Mouse (Mus musculus) urinary bladder, postnatal 0 days (tissue): Measurements from ENCODE around the gene Dennd4b. TPM values are rescaled to one million over a fixed set of nuclear protein-coding genes. Genes with fewer than 3 reads are reported as not detected.

ENCODE experiments used
- microRNA-seq: library from miRNA; unstranded; fragments of <30 nt; microRNA quantifications from one replicate; pipeline ENCODE4, GENCODE M21; 2016
- polyA plus RNA-seq: library from polyadenylated mRNA; unstranded; fragments of >200 nt; fragmentation: Nextera tagmentation; extraction: Ambion mirVana; gene quantifications from 2 replicates; pipeline ENCODE4 v1.2.1, GENCODE M21; 2015

Dennd4b gene
- polyA plus RNA-seq, result 1.9 and 2.2 TPM in 2 replicates

GRCm38 (mm10) chr3:90265034-90265931 is at the start of gene Dennd4b:
Gene Dennd4b (plus strand): TSS chr3:90265185.

GRCm38 (mm10) chr3:90231507-90232333 is 33.3 kb upstream of the Dennd4b start, which contains the start of gene Jtb:
Gene Jtb (plus strand): TSS chr3:90231597.

GRCm38 (mm10) chr3:90242984-90243775 is 21.8 kb upstream of the Dennd4b start, which contains the start of gene Creb3l4:
Gene Creb3l4 (minus strand): TSS chr3:90243512.

GRCm38 (mm10) chr3:90247960-90248745 is 16.8 kb upstream of the Dennd4b start, which contains the start of gene Slc39a1:
Gene Slc39a1 (plus strand): TSS chr3:90248172.

GRCm38 (mm10) chr3:90253653-90254418 is 11.1 kb upstream of the Dennd4b start, which contains the start of gene Crtc2:
Gene Crtc2 (plus strand): TSS chr3:90254163.

GRCm38 (mm10) chr3:90292345-90293275 is 27.6 kb downstream of the Dennd4b start, which contains the start of gene Gatad2b:
Gene Gatad2b (plus strand): TSS chr3:90293178.

Small RNA genes within 50 kb of the gene (microRNA-seq; reads per million reads assigned to microRNA genes)
- not detected for gene Mir7012

Other genes with a start within 250 kb of the Dennd4b start
- 117 and 119 TPM in 2 replicates for gene 4933434E20Rik, start 213.5 kb upstream of the Dennd4b start, polyA plus RNA-seq
- gene Ubap2l, start 212.6 kb upstream of the Dennd4b start, polyA plus RNA-seq, result 80.9 and 113 TPM in 2 replicates
- gene Tpm3, start 192.5 kb upstream of the Dennd4b start, polyA plus RNA-seq, result 328 and 388 TPM in 2 replicates
- 0.06 and 0.08 TPM in 2 replicates for gene Nup210l, start 161.1 kb upstream of the Dennd4b start, polyA plus RNA-seq
- gene Rps27, start 51.5 kb upstream of the Dennd4b start, polyA plus RNA-seq, result 1,219 and 1,471 TPM in 2 replicates
- gene Rab13, start 51.5 kb upstream of the Dennd4b start, polyA plus RNA-seq, result 20.8 and 21.2 TPM in 2 replicates
- 107 and 109 TPM in 2 replicates for gene Jtb, start 33.6 kb upstream of the Dennd4b start, polyA plus RNA-seq
- 1.3 and 1.9 TPM in 2 replicates for gene Creb3l4, start 21.7 kb upstream of the Dennd4b start, polyA plus RNA-seq
- gene Slc39a1, start 17.0 kb upstream of the Dennd4b start, polyA plus RNA-seq, result 123 and 150 TPM in 2 replicates
- 12.1 and 12.4 TPM in 2 replicates for gene Crtc2, start 11.0 kb upstream of the Dennd4b start, polyA plus RNA-seq
- 5.8 and 6.5 TPM in 2 replicates for gene Gatad2b, start 28.0 kb downstream of the Dennd4b start, polyA plus RNA-seq
- 6.9 and 8.3 TPM in 2 replicates for gene Slc27a3, start 124.8 kb downstream of the Dennd4b start, polyA plus RNA-seq
- gene Ints3, start 168.4 kb downstream of the Dennd4b start, polyA plus RNA-seq, result 9.2 and 9.7 TPM in 2 replicates
- gene Npr1, start 200.7 kb downstream of the Dennd4b start, polyA plus RNA-seq, result 3.0 and 4.5 TPM in 2 replicates
- gene Ilf2, start 210.9 kb downstream of the Dennd4b start, polyA plus RNA-seq, result 59.7 and 65.9 TPM in 2 replicates
- 91.6 and 102 TPM in 2 replicates for gene Snapin, start 225.8 kb downstream of the Dennd4b start, polyA plus RNA-seq
- 81.7 and 90.6 TPM in 2 replicates for gene Chtop, start 244.3 kb downstream of the Dennd4b start, polyA plus RNA-seq
- 796 and 865 TPM in 2 replicates for gene S100a1, start 249.2 kb downstream of the Dennd4b start, polyA plus RNA-seq
- gene S100a13, start 249.2 kb downstream of the Dennd4b start, polyA plus RNA-seq, result 82.3 and 90.7 TPM in 2 replicates